Mouse (Mus musculus) thymus, postnatal 0 days (tissue): Measurements from ENCODE around the gene Hipk4. TPM values are rescaled to one million over a fixed set of nuclear protein-coding genes. Genes with fewer than 3 reads are reported as not detected.

Experiments
- polyA plus RNA-seq: library from polyadenylated mRNA; unstranded; fragments of >200 nt; fragmentation: Nextera tagmentation; extraction: Ambion mirVana; gene quantifications from 2 replicates; pipeline ENCODE4 v1.2.1, GENCODE M21; 2015

Hipk4 gene
- polyA plus RNA-seq, 1 experiment from 2014 or later: 0.14 TPM

Other genes with a start within 250 kb of the Hipk4 start
- gene Ltbp4, start 185.6 kb upstream of the Hipk4 start, polyA plus RNA-seq: 3.6 and 5.6 TPM in 2 replicates
- 45.1 and 46.3 TPM in 2 replicates for gene Shkbp1, start 167.2 kb upstream of the Hipk4 start, polyA plus RNA-seq
- 0.44 TPM in 1 of 2 replicates, not detected in the other for gene Gm20479, start 165.8 kb upstream of the Hipk4 start, polyA plus RNA-seq
- 0.09 and 0.10 TPM in 2 replicates for gene Sptbn4, start 75.6 kb upstream of the Hipk4 start, polyA plus RNA-seq
- 26.0 and 27.6 TPM in 2 replicates for gene Blvrb, start 75.3 kb upstream of the Hipk4 start, polyA plus RNA-seq
- 29.0 and 31.0 TPM in 2 replicates for gene Sertad3, start 49.5 kb upstream of the Hipk4 start, polyA plus RNA-seq
- gene Sertad1, start 36.4 kb upstream of the Hipk4 start, polyA plus RNA-seq: 33.5 and 35.1 TPM in 2 replicates
- 1.1 and 1.2 TPM in 2 replicates for gene Prx, start 23.9 kb upstream of the Hipk4 start, polyA plus RNA-seq
- gene Pld3, start 30.0 kb downstream of the Hipk4 start, polyA plus RNA-seq: 134 and 145 TPM in 2 replicates
- 24.6 and 28.7 TPM in 2 replicates for gene 2310022A10Rik, start 30.0 kb downstream of the Hipk4 start, polyA plus RNA-seq
- gene Akt2, start 68.3 kb downstream of the Hipk4 start, polyA plus RNA-seq: 73.2 and 75.3 TPM in 2 replicates
- not detected in 2 replicates for gene Ttc9b, start 130.6 kb downstream of the Hipk4 start, polyA plus RNA-seq
- 5.2 and 7.2 TPM in 2 replicates for gene Map3k10, start 151.3 kb downstream of the Hipk4 start, polyA plus RNA-seq
- 2.8 and 3.5 TPM in 2 replicates for gene Zfp607b, start 166.1 kb downstream of the Hipk4 start, polyA plus RNA-seq
- gene Zfp60, start 208.1 kb downstream of the Hipk4 start, polyA plus RNA-seq: 13.5 and 14.8 TPM in 2 replicates